Mouse (Mus musculus) megakaryocyte, adult 5-6 weeks (primary cell): ENCODE measurements around the gene Hoxb7. TPM values are rescaled to one million over a fixed set of nuclear protein-coding genes. Genes with fewer than 3 reads are reported as not detected.

Experiments
- ATAC-seq: 2 replicates; pipeline ENCODE4 v1.8.0; 2016; ENCODE audit warnings: mild to moderate bottlenecking, inconsistent platforms; ENCODE audit not compliant: poor library complexity, severe bottlenecking
- total RNA-seq, 2 experiments: library from RNA; stranded (forward) in 1 of 2; stranded (reverse) in 1 of 2; fragments of 153-499, 151-499 nt in 1 of 2; fragments of 221-1000, 200-1000 nt in 1 of 2; gene quantifications; 2 replicates each; pipeline versions ENCODE4 v1.2.3 to v1.2.4; 2015 to 2017

The Hoxb7 gene
- total RNA-seq, 2 experiments from 2014 or later = not detected

- ATAC-seq = no peak
Measured at GRCm38 (mm10) chr11:96328605-96329004, 42.2 kb downstream of the Hoxb7 start.

GRCm38 (mm10) chr11:96332105-96332504 lies 45.7 kb downstream of the Hoxb7 start:
- no peak for ATAC-seq

GRCm38 (mm10) chr11:96332618-96333032 lies 46.2 kb downstream of the Hoxb7 start:
- ATAC-seq = no peak

DNA sequence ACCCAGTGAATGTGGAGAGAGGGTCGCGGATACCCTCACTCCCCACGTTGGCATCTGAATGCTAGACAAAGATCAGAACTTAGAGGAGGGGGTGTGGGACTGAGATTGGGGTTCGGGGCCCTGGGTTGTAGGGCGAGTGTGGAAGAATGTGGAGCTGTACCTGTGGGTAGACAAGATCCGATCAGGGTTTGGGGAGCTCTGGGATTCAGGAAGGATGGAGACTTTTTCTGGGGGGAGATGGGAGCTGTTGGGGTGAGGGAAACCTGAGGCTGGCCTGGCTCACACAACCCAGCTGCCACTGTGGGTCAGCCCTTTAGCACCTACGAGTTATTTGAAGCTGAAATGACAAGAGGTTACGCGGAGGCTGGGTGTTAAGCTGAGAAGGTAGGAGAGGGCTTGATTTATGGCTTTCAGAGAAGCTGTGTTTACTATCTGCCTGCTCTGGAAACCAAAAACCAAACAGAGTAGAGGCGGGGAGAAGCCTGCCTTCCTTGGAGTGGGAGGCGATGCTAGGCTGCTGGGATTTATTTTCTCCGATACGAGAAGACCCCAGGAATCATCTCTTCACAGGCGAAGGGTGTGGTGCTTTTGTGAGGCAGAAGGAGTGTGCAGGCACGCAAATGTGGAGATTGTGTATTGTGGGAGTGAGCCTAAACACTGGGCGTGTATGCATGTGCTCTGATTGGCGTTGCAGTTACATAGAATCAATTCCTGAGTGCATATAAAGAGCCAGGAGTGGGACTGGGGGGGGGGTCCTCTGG lies 47.0 kb downstream of the Hoxb7 start:
- no peak for ATAC-seq

DNA sequence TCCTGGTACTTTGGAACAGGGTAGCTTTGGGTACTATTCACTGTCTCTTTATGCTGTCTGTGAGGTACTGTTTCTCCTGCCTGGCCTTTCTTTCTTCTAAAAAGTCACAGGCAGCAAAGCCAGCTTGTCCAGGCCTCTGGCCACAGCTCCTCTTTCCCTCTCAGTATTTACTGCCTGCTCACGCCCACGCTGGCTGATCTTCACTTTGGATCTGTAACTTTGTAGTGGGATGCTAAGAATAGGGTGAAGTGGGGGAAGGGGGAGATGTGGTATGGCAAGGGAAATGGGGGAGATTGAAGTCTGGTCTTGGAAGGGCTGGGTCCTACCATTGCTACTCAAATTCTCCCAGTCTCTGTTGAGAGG lies 47.6 kb downstream of the Hoxb7 start:
- no peak for ATAC-seq

DNA sequence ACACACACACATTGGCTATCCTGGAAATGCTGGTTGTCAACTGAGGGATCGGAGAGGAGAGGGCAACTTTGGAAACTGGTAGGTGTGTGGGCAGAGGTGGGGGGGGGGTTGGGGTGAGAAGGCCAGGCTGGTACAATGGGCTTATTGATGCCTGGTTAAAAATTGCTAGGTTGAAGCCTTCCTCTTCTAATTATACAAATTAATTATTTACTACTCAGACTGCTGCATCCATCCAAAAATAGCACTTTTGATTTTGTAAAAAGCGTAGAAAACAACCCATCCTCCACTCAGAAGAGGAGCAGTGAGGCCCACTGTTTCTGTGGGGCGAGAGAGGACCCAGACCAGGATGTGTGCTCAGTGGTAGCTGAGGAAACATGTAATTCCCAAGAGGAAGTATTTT lies 48.6 kb downstream of the Hoxb7 start:
- ATAC-seq = no peak

DNA sequence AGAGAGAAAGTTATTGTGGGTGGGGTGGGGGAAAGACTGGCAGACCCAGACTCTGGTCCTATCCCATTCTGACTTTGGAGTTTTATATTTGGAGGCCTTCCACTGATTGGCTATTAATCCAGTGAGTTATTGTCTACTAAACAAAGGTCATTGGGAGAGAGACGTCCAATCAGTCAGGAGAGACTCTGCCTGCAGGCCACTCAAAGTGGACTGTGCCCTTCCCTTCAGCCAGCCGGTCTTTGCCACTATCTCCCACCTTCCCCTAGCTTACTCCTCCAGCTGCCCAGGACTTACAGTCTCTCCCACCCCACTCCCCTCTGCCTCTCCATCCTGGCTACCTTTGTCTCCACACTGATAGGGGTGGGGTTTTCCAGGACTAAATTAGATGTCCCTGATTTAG lies 50.2 kb downstream of the Hoxb7 start:
- ATAC-seq = no peak

GRCm38 (mm10) chr11:96337026-96337425 lies 50.6 kb downstream of the Hoxb7 start:
- ATAC-seq = no peak

GRCm38 (mm10) chr11:96338957-96339855 lies 52.8 kb downstream of the Hoxb7 start:
- ATAC-seq = no peak

Other genes starting within 250 kb of the Hoxb7 start
- gene Ube2z, start 221.2 kb upstream of the Hoxb7 start, total RNA-seq (2015) = 22.5 and 22.8 TPM in 2 replicates
- 20.8 and 21.5 TPM in 2 replicates for gene Ube2z, start 221.2 kb upstream of the Hoxb7 start, total RNA-seq (2017)
- gene Atp5g1, start 211.0 kb upstream of the Hoxb7 start, total RNA-seq (2015) = 192 and 203 TPM in 2 replicates
- gene Atp5g1, start 211.0 kb upstream of the Hoxb7 start, total RNA-seq (2017) = 24.3 and 35.9 TPM in 2 replicates
- gene Calcoco2, start 174.7 kb upstream of the Hoxb7 start, total RNA-seq (2015) = not detected in 2 replicates
- not detected in 2 replicates for gene Calcoco2, start 174.7 kb upstream of the Hoxb7 start, total RNA-seq (2017)
- gene Ttll6, start 152.8 kb upstream of the Hoxb7 start, total RNA-seq (2015) = not detected in 2 replicates
- not detected in 2 replicates for gene Ttll6, start 152.8 kb upstream of the Hoxb7 start, total RNA-seq (2017)
- gene Hoxb13, start 92.3 kb upstream of the Hoxb7 start, total RNA-seq (2015) = not detected in 2 replicates
- gene Hoxb13, start 92.3 kb upstream of the Hoxb7 start, total RNA-seq (2017) = not detected in 2 replicates
- gene Hoxb9, start 15.2 kb upstream of the Hoxb7 start, total RNA-seq (2015) = not detected in 2 replicates
- not detected in 2 replicates for gene Hoxb9, start 15.2 kb upstream of the Hoxb7 start, total RNA-seq (2017)
- gene Hoxb8, start 4.7 kb upstream of the Hoxb7 start, total RNA-seq (2015) = not detected in 2 replicates
- not detected in 2 replicates for gene Hoxb8, start 4.7 kb upstream of the Hoxb7 start, total RNA-seq (2017)
- gene Hoxb6, start 5.9 kb downstream of the Hoxb7 start, total RNA-seq (2015) = not detected in 2 replicates
- gene Hoxb6, start 5.9 kb downstream of the Hoxb7 start, total RNA-seq (2017) = not detected in 2 replicates
- not detected in 2 replicates for gene Hoxb5, start 16.7 kb downstream of the Hoxb7 start, total RNA-seq (2015)
- gene Hoxb5, start 16.7 kb downstream of the Hoxb7 start, total RNA-seq (2017) = not detected in 2 replicates
- 2.9 and 3.4 TPM in 2 replicates for gene Hoxb4, start 31.6 kb downstream of the Hoxb7 start, total RNA-seq (2015)
- 3.7 and 4.0 TPM in 2 replicates for gene Hoxb4, start 31.6 kb downstream of the Hoxb7 start, total RNA-seq (2017)
- gene Hoxb3, start 36.7 kb downstream of the Hoxb7 start, total RNA-seq (2015) = 0.75 and 1.4 TPM in 2 replicates
- 0.12 and 0.44 TPM in 2 replicates for gene Hoxb3, start 36.7 kb downstream of the Hoxb7 start, total RNA-seq (2017)
- gene Hoxb2, start 63.9 kb downstream of the Hoxb7 start, total RNA-seq (2015) = 0.09 TPM in 1 of 2 replicates, not detected in the other
- gene Hoxb2, start 63.9 kb downstream of the Hoxb7 start, total RNA-seq (2017) = 0.77 TPM in 1 of 2 replicates, not detected in the other
- not detected in 2 replicates for gene Hoxb1, start 79.1 kb downstream of the Hoxb7 start, total RNA-seq (2015)
- not detected in 2 replicates for gene Hoxb1, start 79.1 kb downstream of the Hoxb7 start, total RNA-seq (2017)
- 5.2 and 8.5 TPM in 2 replicates for gene Skap1, start 178.0 kb downstream of the Hoxb7 start, total RNA-seq (2015)
- 3.8 and 5.0 TPM in 2 replicates for gene Skap1, start 178.0 kb downstream of the Hoxb7 start, total RNA-seq (2017)